Mouse (Mus musculus) spleen, adult 18-20 months (tissue): ENCODE results near the gene Acsbg1.
A peak's percentile ranks its signal among the peaks of the same experiment; 100 is the strongest.

Experiments
- DNase-seq, 2 experiments: peaks; one replicate each; pipeline ENCODE4 v3.0.0; 2022; ENCODE audit warnings: mixed read lengths in 2 of 2

Gene Acsbg1

DNA sequence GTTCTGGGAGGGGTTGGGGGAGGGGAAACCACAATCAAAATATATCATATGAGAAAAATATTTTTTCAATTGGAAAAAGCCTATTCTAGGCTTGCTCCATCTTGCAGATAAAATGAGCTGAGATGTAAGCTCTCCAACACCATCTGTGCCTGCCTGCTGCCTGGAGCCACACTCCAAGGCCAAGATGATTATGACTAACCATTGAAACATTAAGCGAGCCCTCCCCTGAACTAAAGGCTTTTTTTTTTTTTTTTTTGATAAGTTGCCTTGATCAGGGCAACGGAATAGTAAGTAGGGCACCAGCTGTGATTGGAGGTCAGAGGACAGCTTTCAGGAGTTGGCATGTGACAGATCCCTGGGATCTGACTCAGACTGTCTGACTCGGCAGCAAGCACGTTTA lies 6.8 kb upstream of the Acsbg1 start:
- no peak for DNase-seq

DNA sequence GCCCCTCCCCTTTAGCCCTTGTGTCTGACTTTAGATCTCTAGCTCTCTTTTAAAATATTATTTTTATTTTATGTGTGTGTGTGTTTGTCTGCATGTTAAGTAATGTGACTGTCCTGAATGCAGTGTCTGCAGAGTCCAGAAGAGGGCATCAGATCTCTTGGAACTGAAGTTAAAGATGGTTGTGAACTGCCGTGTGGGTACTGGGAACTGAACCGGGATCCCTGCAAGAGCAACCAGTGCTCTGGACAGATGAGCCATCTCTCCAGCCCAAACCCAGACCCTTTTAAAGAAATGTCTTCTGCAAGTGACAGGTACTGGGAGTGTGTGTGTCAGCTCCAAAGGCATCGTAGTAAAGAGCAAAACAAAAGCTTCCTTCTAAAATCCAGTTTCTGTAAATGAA lies 4.4 kb upstream of the Acsbg1 start:
- no peak for DNase-seq

DNA sequence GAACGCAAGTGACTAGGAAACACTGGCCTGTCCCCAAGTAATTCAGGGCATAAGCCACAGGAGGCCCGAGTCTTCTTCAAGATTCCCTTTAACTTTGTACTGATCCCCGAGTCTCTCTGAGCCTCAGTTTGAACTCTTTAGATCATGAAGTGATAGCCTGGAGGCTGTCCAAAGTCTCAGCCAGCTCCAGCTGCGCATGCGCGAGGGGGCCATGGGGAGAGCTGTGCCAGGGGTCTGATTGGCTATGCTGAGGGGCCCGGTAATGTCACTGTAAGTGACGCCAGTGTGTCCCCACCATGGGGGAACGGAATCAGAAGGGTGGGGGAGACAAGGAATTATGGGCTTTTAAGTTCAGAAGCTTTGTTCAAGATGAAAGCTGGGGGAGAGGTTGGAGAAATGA lies 2.7 kb upstream of the Acsbg1 start:
- DNase-seq: no peak

DNA sequence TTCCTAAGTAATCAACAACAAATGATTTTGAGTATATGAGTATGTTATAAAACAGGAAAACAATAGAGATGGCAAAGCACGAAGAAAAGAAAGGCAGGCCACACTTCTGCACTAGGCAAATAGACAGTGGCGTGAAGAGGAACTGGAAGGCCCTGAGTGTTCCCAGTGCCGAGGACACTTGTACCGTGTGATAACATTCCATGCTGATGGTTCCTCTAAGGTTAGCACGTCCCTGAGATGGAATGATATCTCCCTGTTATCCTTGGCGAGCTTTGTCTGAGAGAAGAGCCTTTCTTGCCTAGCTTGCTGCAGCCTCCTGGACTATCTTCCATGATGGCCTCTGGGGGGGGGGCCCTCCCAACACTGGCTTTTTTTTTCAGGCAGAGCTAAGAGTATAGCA lies 2.9 kb downstream of the Acsbg1 start:
- DNase-seq: no peak

DNA sequence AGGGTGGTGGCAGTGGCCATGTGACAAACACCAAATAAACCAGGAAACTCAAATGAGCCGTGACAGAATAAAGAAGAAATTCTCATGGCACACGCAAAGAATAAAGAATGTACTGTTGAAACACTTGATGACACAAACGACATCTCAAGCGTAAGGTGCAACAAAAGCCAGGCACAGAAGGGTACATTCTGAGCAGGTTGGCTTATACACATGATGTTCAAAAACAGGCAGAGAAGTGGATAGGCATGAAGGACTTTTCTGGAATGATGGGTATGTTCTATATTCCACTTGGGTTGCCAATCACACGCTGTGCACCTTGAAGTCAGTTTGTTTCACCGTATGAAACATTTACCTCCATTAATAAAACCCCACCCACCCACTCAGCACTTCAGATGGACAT lies 5.3 kb downstream of the Acsbg1 start:
- DNase-seq: no peak

DNA sequence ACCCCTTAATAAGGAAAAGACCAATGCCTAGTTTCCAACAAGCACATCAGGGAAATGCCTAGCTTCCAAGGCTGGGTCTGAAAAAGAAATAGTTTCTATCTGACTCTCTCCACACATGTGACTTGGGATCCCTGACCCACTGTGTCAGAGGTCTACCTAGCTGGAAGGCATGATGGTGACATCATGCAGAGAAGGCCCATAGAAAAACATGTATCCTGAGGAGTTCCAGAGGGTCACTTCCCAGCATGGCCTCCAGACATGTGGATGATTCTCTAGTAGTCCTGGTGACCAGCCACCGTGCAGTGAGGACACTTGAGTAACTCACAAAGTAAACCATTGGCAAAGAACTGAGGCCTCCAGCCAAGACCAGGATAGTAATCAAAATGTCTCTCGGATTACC lies 5.8 kb downstream of the Acsbg1 start:
- DNase-seq: no peak

DNA sequence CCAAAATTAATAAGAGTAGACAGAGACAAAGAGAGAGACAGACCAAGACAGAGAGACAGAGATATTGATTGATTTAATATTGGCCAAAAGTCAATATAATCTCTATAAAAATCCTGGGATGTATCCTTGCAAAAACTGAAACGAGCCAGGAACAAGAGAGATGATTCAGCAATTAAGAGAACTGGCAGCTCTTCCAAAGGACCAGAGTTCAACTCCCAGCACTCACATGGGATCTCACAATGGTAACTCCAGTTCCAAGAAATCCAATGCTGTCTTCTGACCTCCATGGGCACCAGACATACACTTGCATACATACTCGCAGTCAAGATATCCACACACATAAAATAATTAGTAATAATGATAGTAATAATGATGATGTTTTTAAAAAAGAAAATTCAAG lies 8.9 kb downstream of the Acsbg1 start:
- no peak for DNase-seq

DNA sequence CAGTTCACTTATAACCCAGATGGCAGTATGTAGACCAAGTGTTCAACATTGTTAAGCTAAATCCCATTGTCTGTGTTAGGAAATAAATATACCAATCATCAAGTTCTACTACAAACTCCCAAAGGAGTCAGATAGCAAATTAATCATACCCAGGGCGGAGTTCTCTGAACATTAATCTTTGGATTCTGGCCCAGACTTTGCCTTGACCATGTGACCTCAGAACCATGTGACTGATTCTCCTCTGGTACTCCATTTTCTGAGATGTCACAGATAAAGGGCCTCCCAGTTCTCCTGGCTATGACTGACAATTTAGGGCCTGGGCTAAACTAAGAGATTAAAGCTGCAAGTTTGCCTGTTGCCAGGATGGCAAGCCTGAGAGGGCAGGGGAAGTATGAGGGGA lies 12.3 kb downstream of the Acsbg1 start:
- no peak for DNase-seq

DNA sequence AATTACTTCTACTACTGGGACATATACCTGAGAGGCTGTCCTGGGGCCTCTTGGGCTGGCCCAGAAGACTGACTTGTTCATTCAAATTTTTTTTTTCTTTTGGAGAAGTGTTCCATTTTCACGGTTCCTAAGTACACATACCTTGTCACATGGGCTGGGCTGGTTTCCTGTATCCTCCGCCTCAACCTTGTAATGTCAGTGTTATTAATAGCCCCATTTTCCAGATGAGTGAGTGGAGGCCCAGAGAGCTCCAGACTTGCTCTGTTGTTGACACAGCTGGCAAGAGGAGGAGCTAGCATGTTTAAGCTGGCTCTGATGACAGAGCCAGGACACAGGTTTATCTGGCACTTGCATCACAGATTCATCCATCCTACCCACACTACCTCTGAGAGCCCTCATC lies 14.2 kb downstream of the Acsbg1 start:
- DNase-seq: no peak

DNA sequence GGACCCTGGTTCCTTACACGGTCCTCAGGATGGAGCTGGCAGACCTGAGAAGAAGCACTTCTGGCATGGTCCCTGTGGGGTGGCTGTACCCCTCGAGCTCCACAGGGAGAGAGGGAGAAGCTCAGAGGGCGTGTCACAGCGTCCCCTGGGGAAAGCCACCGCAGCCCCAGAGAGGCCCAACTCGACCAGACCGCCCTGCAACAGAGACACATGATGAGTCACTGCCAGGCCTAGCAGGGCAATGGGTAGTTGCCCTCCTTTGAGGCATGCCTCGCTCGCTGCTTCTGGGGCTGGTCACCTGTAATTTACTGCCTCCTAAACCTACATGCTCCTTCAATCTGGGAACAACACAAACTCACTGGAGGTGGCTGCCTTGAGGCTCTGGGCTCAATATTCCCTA lies 15.4 kb downstream of the Acsbg1 start:
- no peak for DNase-seq

DNA sequence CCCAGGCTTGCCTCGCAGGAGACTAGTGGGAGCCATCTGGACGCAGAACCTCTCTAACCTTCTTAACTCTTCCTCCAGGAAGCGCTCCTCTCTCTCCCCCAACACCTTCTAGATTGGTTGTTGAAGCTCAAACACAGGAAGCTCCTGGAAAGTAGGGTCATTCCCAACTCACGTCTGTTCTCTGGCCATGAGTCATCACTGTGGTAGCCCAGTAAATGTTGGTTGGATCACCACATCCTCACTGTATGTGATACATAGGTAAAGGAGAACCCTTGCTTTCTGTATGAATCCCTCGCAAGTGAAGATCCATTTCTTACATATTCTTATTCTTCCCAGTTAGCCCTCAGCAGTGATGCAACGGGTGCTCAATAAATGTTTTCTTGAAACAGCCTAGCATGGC lies 16.1 kb downstream of the Acsbg1 start:
- DNase-seq: no peak

DNA sequence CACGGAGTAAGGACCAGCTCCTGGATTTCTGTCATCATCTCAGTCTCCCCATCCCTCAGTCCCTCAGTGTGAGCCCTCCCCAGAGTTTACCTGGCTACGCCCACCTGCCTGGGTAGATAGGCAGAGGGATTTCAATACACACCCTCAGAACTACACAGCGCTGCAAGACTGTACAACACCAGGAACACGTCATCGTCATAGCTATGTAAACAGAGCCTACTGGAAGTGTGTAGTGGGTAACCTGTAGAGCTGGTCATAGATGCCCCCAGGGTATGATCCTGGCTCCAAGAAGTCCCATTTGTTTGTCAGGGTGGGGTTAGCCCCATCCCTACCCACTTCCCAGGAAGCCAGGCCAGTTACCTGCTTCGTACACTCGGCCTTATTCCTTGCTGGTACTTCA lies 18.5 kb downstream of the Acsbg1 start:
- no peak for DNase-seq

DNA sequence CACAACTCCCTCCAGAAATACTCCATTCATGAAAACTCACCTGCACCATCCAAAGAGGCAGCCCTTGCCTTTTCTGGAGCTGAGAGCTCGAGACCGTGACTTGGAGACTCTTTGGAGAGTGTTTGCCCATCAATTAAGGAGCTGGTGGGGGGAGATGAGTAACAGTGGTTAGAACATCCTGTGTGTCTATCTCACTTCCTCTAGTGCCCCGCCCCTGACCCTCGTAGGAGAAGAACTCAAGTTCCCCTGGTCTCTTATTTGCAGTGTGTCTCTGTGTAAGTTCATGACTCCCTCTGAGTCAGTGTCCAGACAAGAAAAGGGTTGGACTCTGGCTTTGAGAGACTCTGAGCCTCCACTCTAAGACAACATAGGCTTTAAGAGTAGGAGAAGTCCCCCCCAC lies 19.1 kb downstream of the Acsbg1 start:
- peak in 1 of 2 experiments; percentile 11 for DNase-seq

DNA sequence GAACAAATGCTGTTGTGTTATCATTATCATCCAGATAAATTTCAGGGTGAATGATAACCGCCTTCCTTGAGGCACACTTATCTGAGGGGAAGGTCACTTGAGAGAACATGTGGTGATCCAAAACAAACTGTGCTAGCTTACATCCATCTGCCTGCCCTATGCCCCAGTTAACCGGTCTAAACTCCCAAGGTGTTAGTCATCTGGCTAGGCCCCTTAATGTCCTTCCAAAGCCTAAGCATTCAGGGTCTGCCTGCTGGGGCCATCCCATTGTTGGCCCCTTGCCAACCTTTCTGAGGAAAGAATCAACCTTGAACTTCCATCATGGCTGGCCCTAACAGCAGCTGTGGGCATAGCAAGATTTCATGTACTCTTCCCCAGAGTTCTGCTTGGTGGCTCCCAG lies 19.5 kb downstream of the Acsbg1 start:
- DNase-seq: no peak

DNA sequence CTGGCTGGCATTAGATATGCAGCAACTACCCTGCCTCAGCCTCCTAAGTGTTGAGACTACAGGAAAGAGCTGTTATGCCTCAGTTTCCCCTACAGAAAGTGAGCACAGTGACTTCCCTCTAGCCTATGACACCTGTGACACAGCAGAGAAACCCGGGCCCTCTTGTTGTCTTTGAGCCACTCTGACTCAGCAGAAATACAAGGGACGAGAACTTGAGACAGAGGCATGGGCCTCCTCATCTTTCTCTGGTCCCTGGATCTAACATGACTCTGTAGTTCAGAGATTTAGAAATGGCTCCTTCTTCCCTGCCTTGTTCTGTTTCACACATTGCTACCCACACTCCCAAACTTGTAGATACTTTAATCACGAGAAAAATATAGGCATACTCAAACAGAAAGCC lies 20.1 kb downstream of the Acsbg1 start:
- no peak for DNase-seq

DNA sequence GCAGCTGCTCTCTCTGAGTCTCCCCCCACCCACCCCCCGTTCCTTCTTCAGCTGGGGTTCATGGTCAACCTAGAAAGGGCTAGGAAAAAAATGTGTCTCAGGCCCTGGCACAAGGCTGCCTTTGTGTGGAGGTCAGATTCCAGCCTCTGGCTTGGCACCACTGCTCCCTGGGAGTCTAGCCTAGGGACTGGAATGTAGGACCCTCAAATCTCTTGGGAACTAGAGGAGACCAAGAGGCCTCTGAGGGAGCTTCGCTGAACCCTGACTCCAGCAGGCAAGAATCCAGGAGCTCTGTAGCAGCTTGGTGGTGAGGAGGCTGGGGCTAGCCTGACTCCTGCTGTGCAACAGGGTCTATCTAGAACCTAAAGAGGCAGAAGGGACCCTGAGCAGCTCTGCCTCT lies 22.5 kb downstream of the Acsbg1 start:
- DNase-seq: no peak

DNA sequence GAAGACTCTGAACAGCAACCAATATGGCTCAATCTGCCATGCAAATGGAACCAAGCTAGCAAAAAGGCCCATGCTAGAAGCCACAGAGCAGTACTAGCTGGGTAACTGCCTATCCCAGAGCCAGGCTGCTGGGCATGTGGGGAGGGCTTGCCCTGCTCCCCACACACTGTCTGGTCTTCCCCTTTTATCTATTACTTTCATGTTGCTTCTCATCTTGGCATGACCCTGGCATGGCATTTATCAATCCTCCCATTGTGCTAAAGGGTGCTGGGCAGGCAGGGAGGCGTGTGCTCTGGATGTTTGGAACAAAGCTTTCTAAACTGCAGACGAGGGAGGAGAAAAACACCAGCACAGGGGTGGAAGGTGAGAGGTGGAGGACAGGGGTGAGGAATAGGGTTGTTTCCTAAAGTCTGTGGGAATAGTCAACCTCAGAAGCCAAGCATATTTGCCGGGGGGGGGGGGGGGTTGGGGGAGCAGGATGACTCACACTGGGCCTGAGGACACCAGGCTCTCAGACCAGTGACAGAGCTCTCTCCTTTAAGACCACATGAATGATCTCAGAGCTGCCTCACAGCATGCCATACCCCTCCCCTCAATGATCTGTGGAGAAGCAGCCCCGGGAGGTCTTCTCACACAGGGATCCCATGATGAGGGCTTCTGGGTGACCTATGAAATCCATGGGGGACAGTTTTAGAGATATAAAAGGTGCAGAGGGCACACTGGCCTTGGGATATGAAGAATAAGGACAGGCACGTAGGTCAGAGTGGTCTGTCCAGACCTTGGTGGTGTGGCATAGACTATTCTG lies 24.0 kb downstream of the Acsbg1 start:
- DNase-seq: no peak

DNA sequence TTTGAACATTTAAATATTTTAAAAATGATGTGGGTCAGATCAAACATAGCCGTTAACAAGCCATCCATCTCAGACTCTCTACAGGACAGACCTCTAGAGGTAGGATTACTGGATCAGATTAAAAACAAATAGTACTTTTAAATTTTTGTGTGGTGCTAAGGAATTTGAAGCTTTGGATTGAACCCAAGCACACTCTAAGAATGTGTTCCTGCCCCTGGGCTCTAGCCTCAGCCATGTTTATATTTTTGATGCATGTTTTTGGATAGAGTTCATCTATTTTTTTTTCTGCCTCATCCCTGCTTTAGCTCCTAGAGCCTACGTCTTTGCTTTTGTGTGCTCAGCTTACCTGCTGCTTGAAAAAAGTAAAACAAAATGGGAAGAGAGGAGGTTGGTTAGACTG lies 28.3 kb downstream of the Acsbg1 start:
- no peak for DNase-seq

DNA sequence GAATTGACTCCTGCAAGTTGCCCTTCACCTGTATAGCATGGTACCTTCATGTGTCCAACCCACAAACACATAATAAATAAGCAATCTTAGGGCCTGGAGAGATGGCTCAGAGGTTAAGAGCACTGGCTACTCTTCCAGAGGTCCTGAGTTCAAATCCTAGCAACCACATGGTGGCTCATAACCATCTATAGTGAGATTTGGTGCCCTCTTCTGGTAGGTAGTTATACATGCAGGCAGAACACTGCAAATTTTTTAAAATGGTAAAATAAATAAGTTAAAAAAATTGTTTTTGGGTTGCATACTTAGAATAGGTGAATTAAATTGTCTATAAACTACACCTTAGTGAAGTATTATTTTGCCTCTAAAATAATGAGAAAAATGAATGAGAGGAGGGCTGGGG lies 30.8 kb downstream of the Acsbg1 start:
- no peak for DNase-seq

DNA sequence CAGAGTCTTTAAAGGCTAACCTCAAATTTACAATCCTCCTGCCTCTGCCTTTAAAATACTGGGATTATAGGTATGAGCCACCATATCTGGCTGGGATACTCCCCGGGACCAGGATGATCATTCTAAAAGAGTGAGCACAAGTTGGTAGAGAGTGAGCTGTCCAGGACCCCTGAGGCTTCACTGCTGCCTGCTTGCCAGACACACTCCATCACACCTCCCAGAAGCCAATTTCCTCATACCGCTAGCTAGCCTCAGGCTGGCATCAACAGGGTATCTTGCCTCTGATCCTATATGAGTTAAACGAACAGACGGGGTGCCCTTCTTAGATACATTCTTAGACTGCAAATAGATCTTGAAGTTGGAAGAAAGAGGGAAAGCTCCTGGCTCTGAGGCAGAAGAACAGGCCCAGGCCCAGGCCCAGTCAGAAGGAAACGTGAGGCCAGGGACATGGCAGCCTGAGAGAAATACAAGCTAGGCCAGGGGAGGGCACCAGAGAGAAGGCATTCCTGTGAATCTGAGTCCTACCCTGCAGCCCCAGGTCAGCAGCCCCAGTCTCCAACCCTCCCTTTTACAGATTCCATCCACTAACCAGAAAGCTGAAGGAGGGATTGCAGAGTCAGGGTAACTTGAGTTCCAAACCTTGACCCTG lies 31.9 kb downstream of the Acsbg1 start:
- DNase-seq: no peak

DNA sequence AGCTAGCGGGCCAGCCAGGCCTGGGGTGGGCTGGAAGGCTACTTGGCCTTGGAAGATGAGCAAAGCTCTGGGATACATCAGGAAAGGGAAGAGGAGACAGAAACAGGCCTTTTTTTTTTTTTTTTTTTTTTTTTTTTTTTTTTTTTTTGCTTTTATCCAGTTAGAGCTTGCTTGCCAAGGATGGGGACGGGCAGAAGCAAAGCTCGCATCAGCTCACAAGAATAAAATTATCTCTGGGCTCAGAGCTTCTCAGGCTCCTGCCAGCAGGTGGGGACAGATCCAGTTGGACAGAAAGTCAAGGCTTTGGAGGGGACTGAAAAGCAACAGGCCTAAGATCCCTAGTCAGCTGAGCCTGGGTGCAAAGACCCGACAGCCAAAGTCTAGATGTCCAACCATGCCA lies 32.9 kb downstream of the Acsbg1 start:
- no peak for DNase-seq

DNA sequence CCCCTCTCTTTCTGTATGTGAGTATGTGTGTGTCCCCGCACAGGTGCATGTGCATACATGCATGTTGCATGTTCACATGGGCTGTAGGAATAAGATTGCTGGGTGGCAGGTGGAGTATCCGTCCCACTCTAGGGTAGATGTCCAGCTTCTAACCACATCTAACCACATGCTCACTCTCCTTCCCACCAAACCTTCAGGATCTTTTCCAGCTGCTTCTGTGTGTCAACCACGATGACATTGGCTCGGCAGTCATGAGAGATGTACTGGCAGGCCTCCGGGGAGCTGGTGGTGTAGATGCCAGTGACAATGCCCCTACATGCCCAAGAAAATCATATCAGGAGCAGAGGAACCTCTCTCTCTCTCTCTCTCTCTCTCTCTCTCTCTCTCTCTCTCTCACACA lies 34.4 kb downstream of the Acsbg1 start:
- DNase-seq: no peak

DNA sequence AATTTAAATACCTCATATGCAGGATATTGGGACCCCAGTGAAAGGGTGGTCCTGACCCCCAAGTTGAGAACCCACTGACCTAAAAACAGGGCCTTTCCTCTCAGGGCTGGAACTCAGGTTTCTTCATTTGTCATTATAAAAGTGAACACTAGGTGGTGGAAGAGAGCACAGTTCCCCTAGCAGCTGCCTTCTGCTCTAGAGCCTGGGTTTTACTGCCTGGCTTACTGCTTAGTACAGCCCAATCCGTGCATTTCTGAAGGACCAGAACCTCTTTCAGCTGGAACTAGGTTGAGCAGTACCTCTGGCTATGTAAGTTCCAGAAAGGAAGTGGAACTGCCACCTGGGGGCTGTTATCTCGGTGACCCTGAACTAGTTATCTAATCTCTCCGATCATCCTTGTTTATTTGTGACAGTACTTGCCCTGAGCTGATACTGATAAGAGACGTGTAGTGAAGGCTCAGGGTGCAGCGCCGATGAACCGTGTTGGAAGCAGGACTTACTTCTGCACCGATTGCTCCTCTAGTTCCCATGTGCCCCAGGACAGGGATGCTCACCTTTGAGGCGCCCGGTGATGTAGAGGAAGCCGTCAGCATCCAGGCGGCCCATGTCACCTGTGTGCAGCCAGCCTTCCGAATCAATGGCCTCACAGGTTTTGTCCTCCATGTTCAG lies 47.4 kb downstream of the Acsbg1 start:
- no peak for DNase-seq

DNA sequence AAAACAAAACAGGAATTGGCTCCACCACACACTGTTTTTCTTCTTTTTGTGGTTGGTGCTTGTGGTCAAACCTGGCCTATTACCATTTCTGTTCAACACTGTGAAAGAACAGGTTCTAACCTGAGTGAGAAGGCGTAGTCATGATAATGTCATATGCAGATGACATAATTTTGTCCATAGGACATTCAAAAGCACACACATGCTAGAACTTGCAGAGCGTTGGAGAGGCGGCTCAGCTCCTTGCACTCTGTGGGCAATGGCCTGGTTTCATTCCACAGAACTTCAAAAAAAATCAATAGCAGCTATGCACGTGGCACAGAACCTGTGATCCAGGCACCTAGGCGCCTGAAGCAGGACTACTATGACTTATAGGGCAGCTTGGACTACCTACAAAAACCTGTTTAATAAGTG lies 48.9 kb downstream of the Acsbg1 start:
- DNase-seq: no peak
